ENCODE assay signal across 8 mouse cellular contexts in genomic region chr13:97205052-97205701, GRCm38 (mm10). TPM values are rescaled to one million over a fixed set of nuclear protein-coding genes. Genes with fewer than 3 reads are reported as not detected.
DNase-seq lines count a peak whose midpoint lies in the region; ATAC-seq and TF ChIP-seq lines count a peak whose summit lies in the region.

No protein-coding gene starts in this region.

- TF ChIP-seq CTCF in ES-Bruce4 (IDR thresholded peaks at IDR 0.05; ENCODE audit: low read depth, low read length) = peak; percentile 1
- peak; percentile 78 for TF ChIP-seq CTCF in liver, postnatal 0 days (IDR thresholded peaks at IDR 0.05; ENCODE audit: low read depth)

- DNase-seq in heart, postnatal 10 days = peak; percentile 89 to 94
- peak; percentile 95 for DNase-seq in large intestine, adult 2 months (ENCODE audit: low read depth, low spot score)
- peak; percentile 83 for DNase-seq in liver, postnatal 0 days
- peak; percentile 90 for DNase-seq in testis, postnatal 10 days (ENCODE audit: low spot score)

- H3K9me3 ChIP-seq in ES-Bruce4 (replicated peaks; ENCODE audit: control insufficient read depth, insufficient read depth, low read length, poor library complexity, severe bottlenecking) = no peaks in the 10 kb centered on the region
- H3K9me3 ChIP-seq in forebrain, embryonic 13.5 days (replicated peaks) = no peaks in the 10 kb centered on the region
- no peaks in the 10 kb centered on the region for H3K9me3 ChIP-seq in liver, postnatal 0 days (ENCODE audit: low read length)
- no peaks in the 10 kb centered on the region for H3K9me3 ChIP-seq in neural tube, embryonic 14.5 days (ENCODE audit: control insufficient read depth, low read length)

- peak overlapping the region; percentile 49 for H3K4me3 ChIP-seq in ES-Bruce4 (ENCODE audit: low read depth, low read length)
- H3K4me3 ChIP-seq in forebrain, embryonic 13.5 days = peak overlapping the region; percentile 35
- peak overlapping the region; percentile 31 for H3K4me3 ChIP-seq in liver, postnatal 0 days (ENCODE audit: low read depth, low read length)
- peak overlapping the region; percentile 26 for H3K4me3 ChIP-seq in neural tube, embryonic 14.5 days (ENCODE audit: low read depth, low read length)

- peak overlapping the region; percentile 62 for H3K4me2 ChIP-seq in forebrain, embryonic 13.5 days
- H3K4me2 ChIP-seq in liver, postnatal 0 days (ENCODE audit: low read depth, low read length) = peak overlapping the region; percentile 67
- peak overlapping the region; percentile 54 for H3K4me2 ChIP-seq in neural tube, embryonic 14.5 days (ENCODE audit: low read depth, low read length)

- peak; percentile 88 for ATAC-seq in cerebellum, adult (ENCODE audit: insufficient number of reproducible peaks, low FRiP score, low TSS enrichment)
- peak; percentile 74 for ATAC-seq in forebrain, embryonic 13.5 days
- ATAC-seq in liver, postnatal 0 days = peak; percentile 92
- peak; percentile 61; the same call in 1 of the 2 replicates for ATAC-seq in neural tube, embryonic 14.5 days (ENCODE audit: low read depth)

- intact Hi-C loops in heart, postnatal 10 days (cut with DNase I) = no loop called here

- H3K9ac ChIP-seq in ES-Bruce4 (ENCODE audit: low read depth, poor library complexity, severe bottlenecking) = peak overlapping the region; percentile 80
- H3K9ac ChIP-seq in forebrain, embryonic 13.5 days = no peak overlapping the region
- H3K9ac ChIP-seq in liver, postnatal 0 days (replicated peaks) = no peak overlapping the region
- H3K9ac ChIP-seq in neural tube, embryonic 14.5 days (replicated peaks; ENCODE audit: low read depth, low read length) = no peak overlapping the region; the same call in 1 of the 2 replicates

- no peaks in the 10 kb centered on the region for H3K27me3 ChIP-seq in ES-Bruce4 (ENCODE audit: control insufficient read depth, insufficient read depth, low read length, poor library complexity, severe bottlenecking)
- H3K27me3 ChIP-seq in forebrain, embryonic 13.5 days = no peaks in the 10 kb centered on the region
- no peaks in the 10 kb centered on the region for H3K27me3 ChIP-seq in liver, postnatal 0 days (ENCODE audit: insufficient read depth, low read length)
- no peaks in the 10 kb centered on the region for H3K27me3 ChIP-seq in neural tube, embryonic 14.5 days (ENCODE audit: control insufficient read depth, insufficient read depth, low read length)

- TF ChIP-seq EP300 in ES-Bruce4 (IDR thresholded peaks at IDR 0.05; ENCODE audit: insufficient read depth, low read depth, low read length) = no peak
- 0 out of 2 replicates have a peak, but pooled peaks have one; percentile 18 for TF ChIP-seq EP300 in liver, postnatal 0 days (IDR thresholded peaks at IDR 0.05; ENCODE audit: low read depth)

- 13% methylated on average over 18 of the region's 18 CpGs for WGBS in forebrain, embryonic 13.5 days
- WGBS in large intestine, adult 2 months = 1% methylated on average over 18 of the region's 18 CpGs
- 8% methylated on average over 18 of the region's 18 CpGs for WGBS in liver, postnatal 0 days (ENCODE audit: insufficient replicate concordance)
- WGBS in neural tube, embryonic 14.5 days = 15% methylated on average over 18 of the region's 18 CpGs

- no peak for TF ChIP-seq POLR2A in ES-Bruce4 (IDR thresholded peaks at IDR 0.05; ENCODE audit: insufficient read depth, low read length)

- H3K4me1 ChIP-seq in ES-Bruce4 (ENCODE audit: control insufficient read depth, insufficient read depth, low read length) = peaks cover 1% of the 10 kb centered on the region
- peaks cover 4% of the 10 kb centered on the region for H3K4me1 ChIP-seq in forebrain, embryonic 13.5 days
- peaks cover 8% of the 10 kb centered on the region for H3K4me1 ChIP-seq in liver, postnatal 0 days (ENCODE audit: insufficient read depth)
- H3K4me1 ChIP-seq in neural tube, embryonic 14.5 days (ENCODE audit: control insufficient read depth, insufficient read depth, low read length) = no peaks in the 10 kb centered on the region

- H3K27ac ChIP-seq in ES-Bruce4 (ENCODE audit: insufficient read depth, low read length) = peak overlapping the region; percentile 88
- no peak overlapping the region for H3K27ac ChIP-seq in forebrain, embryonic 13.5 days
- peak overlapping the region; percentile 55 for H3K27ac ChIP-seq in liver, postnatal 0 days (ENCODE audit: low read depth)
- H3K27ac ChIP-seq in neural tube, embryonic 14.5 days (ENCODE audit: low read depth, low read length) = 0 out of 2 replicates have a peak overlapping the region, but pooled peaks have one; percentile 6

- H3K36me3 ChIP-seq in ES-Bruce4 (ENCODE audit: control insufficient read depth, insufficient read depth, low read length, poor library complexity, severe bottlenecking) = no peaks in the 10 kb centered on the region
- no peaks in the 10 kb centered on the region for H3K36me3 ChIP-seq in forebrain, embryonic 13.5 days (ENCODE audit: poor library complexity, severe bottlenecking)
- H3K36me3 ChIP-seq in liver, postnatal 0 days (replicated peaks; ENCODE audit: insufficient read depth, low read length) = no peaks in the 10 kb centered on the region
- H3K36me3 ChIP-seq in neural tube, embryonic 14.5 days (ENCODE audit: control insufficient read depth, insufficient read depth, low read length) = no peaks in the 10 kb centered on the region

RNA-seq across cellular contexts. Expression of gene Hexb, which starts 7.0 kb away (rescaled TPM):
- polyA plus RNA-seq in ES-Bruce4 (2011; ENCODE audit: insufficient read depth, insufficient read length, low read depth, missing spikeins) = 53.4 and 59.7 TPM in 2 replicates
- polyA plus RNA-seq in forebrain, embryonic 13.5 days (2015; fragmentation: Nextera tagmentation; extraction: Ambion mirVana) = 21.4 and 21.6 TPM in 2 replicates
- total RNA-seq in heart, postnatal 10 days (2021) = 10 to 100 TPM; 24.3 to 29.8 TPM
- 53.5 and 98.7 TPM in 2 replicates for polyA plus RNA-seq in large intestine, adult 2 months (2012; rRNA removed)
- 21.2 and 22.0 TPM in 2 replicates for polyA plus RNA-seq in liver, postnatal 0 days (2015; fragmentation: Nextera tagmentation; extraction: Ambion mirVana)
- polyA plus RNA-seq in neural tube, embryonic 14.5 days (2014; fragmentation: Nextera tagmentation; extraction: Ambion mirVana) = 48.2 and 54.1 TPM in 2 replicates

RNA-seq across cellular contexts. Expression of gene Enc1, which starts 35.7 kb away (rescaled TPM):
- 83.0 TPM in 2 replicates for polyA plus RNA-seq in ES-Bruce4 (2011; ENCODE audit: insufficient read depth, insufficient read length, low read depth, missing spikeins)
- polyA plus RNA-seq in forebrain, embryonic 13.5 days (2015; fragmentation: Nextera tagmentation; extraction: Ambion mirVana) = 44.4 and 45.2 TPM in 2 replicates
- 10 to 100 TPM; 11.8 to 16.2 TPM for total RNA-seq in heart, postnatal 10 days (2021)
- polyA plus RNA-seq in large intestine, adult 2 months (2012; rRNA removed) = 4.2 and 8.2 TPM in 2 replicates
- polyA plus RNA-seq in liver, postnatal 0 days (2015; fragmentation: Nextera tagmentation; extraction: Ambion mirVana) = 1.7 and 2.6 TPM in 2 replicates
- polyA plus RNA-seq in neural tube, embryonic 14.5 days (2014; fragmentation: Nextera tagmentation; extraction: Ambion mirVana) = 72.3 and 94.5 TPM in 2 replicates
